Mouse (Mus musculus): ENCODE measurements around the gene Vamp2.

The Vamp2 gene

GRCm38 (mm10) chr11:69088103-69088855, at the start of gene Vamp2:
TSS of gene Vamp2 (plus strand) at chr11:69088490.
- DNase-seq, result peak; percentile 93

GRCm38 (mm10) chr11:69045531-69046394, 42.5 kb upstream of the Vamp2 start, which contains the start of gene Aurkb:
TSS of gene Aurkb (plus strand) at chr11:69045647.
- peak; percentile 93 for DNase-seq

GRCm38 (mm10) chr11:69046395-69046774, 41.9 kb upstream of the Vamp2 start:
- no peak for DNase-seq

GRCm38 (mm10) chr11:69047592-69047991, 40.7 kb upstream of the Vamp2 start:
- no peak for DNase-seq

GRCm38 (mm10) chr11:69048151-69048550, 40.1 kb upstream of the Vamp2 start:
- no peak for DNase-seq

GRCm38 (mm10) chr11:69050748-69051147, 37.5 kb upstream of the Vamp2 start:
- no peak for DNase-seq

GRCm38 (mm10) chr11:69051771-69052170, 36.5 kb upstream of the Vamp2 start:
- no peak for DNase-seq

- no peak for DNase-seq
Measured at GRCm38 (mm10) chr11:69052824-69053421, 35.4 kb upstream of the Vamp2 start.

GRCm38 (mm10) chr11:69053848-69054247, 34.4 kb upstream of the Vamp2 start:
- no peak for DNase-seq

- DNase-seq, result no peak
Measured at GRCm38 (mm10) chr11:69058265-69058664, 30.0 kb upstream of the Vamp2 start.

- DNase-seq, result no peak
Measured at GRCm38 (mm10) chr11:69058729-69059356, 29.4 kb upstream of the Vamp2 start.

- peak; percentile 97 for DNase-seq
Measured at GRCm38 (mm10) chr11:69059357-69059974, 28.8 kb upstream of the Vamp2 start, which contains the start of gene Borcs6. TSS of gene Borcs6 (plus strand) at chr11:69059717.

- DNase-seq, result peak; percentile 67
Measured at GRCm38 (mm10) chr11:69059975-69060411, 28.3 kb upstream of the Vamp2 start.

GRCm38 (mm10) chr11:69060448-69061254, 27.6 kb upstream of the Vamp2 start:
- DNase-seq, result peak; percentile 51

GRCm38 (mm10) chr11:69061255-69061912, 26.9 kb upstream of the Vamp2 start:
- DNase-seq, result no peak

- DNase-seq, result peak; percentile 78
Measured at GRCm38 (mm10) chr11:69062194-69062760, 26.0 kb upstream of the Vamp2 start.

GRCm38 (mm10) chr11:69062761-69063224, 25.5 kb upstream of the Vamp2 start:
- DNase-seq, result peak; percentile 96

- peak; percentile 87 for DNase-seq
Measured at GRCm38 (mm10) chr11:69063413-69064201, 24.7 kb upstream of the Vamp2 start.
